Mouse (Mus musculus) skeletal muscle tissue, adult 2 months (tissue): ENCODE measurements around the gene Vwa8.

Experiments used
- DNase-seq: peaks from one replicate; pipeline ENCODE4 v3.0.0-alpha.2; 2012; ENCODE audit warnings: low read depth, low spot score

The Vwa8 gene

GRCm38 (mm10) chr14:79139918-79140825, 291.3 kb downstream of the Vwa8 start:
- DNase-seq: peak; percentile 65

- DNase-seq: peak; percentile 74
These were observed 292.0 kb downstream of the Vwa8 start for GRCm38 (mm10) chr14:79140826-79141219.

DNA sequence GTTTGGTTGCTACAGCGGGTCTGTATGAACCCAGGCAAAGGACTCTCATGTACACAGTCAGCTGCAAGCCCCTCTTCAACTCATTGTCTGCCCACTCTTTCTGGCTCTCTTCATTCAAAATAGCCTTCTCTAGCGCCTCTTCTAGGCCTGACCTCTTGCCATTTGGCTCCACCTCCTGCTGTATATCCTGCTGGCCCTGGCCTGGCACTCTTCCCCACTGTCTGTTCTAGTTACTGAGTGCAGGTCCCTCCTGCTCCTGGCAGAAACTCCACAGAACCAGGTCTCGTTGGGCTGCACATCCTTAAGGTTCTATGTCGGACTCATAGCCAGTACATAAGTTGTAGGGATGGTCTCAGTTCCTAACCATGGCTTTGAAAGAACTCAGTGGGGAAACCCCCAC, 293.5 kb downstream of the Vwa8 start:
- DNase-seq: no peak

DNA sequence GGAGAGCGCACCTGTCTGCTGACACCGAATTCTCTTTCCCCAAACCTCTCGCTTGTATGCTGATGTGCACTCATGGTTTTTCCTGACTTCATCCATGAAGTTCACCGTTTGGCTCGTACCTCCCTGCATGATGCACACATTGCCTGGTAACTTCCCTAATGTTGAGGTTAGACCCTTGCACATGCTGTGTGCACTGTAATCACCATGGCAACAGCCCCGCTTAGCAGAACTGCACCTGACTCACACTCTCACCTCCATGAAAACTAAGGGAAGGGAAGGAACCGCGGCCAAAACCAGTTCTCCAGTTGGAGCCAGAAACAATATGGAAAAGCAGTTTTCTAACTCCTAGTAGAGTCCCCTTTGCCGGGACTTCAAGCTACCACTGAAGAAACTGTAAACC, 294.8 kb downstream of the Vwa8 start:
- no peak for DNase-seq

- DNase-seq: no peak
These were observed 295.7 kb downstream of the Vwa8 start for GRCm38 (mm10) chr14:79144278-79145224.

DNA sequence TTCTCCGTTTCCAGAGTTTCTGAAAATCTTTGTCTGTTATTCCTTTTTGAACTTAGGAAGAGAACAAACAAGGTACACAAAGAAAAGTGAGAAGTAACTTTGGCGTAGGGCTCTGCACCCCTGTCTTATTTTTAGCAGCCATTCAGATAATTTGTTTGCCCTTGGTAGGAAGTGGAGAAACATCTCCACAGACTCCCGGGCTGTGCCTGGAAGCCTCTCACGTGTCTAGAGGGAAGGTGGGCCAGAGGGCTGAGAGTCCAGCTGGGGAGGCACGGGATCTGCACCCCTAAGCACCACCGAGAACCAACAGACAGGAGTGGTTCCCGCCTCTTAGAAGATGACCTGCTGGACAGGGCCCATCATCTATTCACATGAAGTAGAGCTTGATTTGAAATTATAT, 302.9 kb downstream of the Vwa8 start:
- no peak for DNase-seq

DNA sequence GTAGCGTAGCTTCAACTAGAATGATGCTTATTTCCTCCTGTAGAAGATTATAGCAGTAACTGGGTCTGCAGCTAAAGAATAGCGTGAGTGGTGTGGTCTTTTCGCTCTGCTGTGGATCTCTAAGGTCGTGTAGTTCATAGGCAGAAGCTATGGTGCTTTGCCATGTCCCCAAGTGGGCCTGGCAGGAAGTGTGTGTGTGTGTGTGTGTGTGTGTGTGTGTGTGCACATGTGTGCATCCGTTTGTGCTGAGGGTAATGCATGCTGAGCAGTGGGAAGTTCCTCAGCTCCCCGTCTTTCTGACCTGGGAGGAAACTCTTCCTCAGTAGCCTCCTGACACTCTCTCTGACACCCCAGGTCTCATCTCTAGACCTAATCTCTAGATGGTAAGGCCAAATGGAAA, 305.0 kb downstream of the Vwa8 start:
- no peak for DNase-seq

- DNase-seq: no peak
These were observed 306.1 kb downstream of the Vwa8 start for GRCm38 (mm10) chr14:79154961-79155360.

DNA sequence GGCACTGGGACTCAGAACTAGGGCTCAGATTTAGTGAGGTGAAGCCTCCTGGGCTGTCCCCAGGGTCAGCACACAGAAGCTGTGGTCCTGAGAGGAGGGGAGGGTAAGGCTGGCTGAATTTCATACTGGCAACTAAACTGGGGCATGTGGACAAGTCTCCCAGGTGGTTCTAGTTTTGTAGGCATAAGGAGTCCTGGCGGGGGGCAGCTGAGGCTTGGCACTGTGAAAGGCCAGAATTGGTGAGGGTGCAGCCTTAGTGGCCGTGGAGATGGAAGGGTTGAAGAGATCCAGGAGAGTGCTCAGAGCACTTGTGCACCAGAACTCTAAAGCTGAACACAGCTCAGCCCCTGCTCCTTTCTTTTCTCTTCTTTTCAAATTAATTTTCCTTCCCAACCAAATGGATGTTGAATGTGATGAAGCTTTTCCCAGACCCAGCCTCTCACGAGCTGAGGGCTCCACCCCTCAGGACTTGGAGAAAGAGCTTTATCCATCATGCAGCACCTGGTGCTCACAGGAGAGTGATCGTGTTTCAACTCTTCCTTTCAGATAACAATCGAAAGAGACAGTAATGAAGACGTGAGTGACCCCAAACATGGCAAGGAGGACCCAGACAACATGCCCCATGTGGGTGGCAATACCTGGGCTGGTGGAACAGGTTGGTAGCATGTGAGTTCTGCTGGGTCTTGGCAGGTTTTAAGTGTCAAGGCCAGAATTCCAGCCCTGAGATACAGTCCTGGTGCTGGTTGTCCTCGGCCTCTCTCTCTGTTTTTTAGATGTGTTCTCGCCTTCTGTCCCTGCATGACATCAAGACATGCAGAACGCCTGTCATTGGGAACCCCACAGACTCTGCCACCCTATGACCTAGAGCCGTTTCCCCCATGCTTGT, 307.9 kb downstream of the Vwa8 start:
- DNase-seq: no peak

- peak; percentile 58 for DNase-seq
These were observed 308.8 kb downstream of the Vwa8 start for GRCm38 (mm10) chr14:79157451-79158218.

DNA sequence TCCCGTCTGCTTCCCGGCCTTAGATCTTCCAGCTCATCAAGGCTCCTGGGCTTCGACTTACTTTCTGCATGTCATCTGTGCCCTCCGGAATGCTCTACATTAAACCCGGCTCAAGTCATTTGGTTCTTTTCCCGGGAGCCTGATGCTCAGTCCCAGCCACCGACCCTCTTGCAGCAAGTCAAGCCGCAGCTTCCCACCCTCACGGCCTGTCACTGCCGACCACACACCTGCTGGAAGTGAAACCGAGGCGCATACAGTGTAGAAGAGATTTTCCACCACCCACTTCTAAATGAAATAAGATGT, 309.3 kb downstream of the Vwa8 start:
- no peak for DNase-seq

- DNase-seq: no peak
These were observed 309.9 kb downstream of the Vwa8 start for GRCm38 (mm10) chr14:79158673-79159200.

GRCm38 (mm10) chr14:79159451-79159850, 310.6 kb downstream of the Vwa8 start:
- DNase-seq: no peak

DNA sequence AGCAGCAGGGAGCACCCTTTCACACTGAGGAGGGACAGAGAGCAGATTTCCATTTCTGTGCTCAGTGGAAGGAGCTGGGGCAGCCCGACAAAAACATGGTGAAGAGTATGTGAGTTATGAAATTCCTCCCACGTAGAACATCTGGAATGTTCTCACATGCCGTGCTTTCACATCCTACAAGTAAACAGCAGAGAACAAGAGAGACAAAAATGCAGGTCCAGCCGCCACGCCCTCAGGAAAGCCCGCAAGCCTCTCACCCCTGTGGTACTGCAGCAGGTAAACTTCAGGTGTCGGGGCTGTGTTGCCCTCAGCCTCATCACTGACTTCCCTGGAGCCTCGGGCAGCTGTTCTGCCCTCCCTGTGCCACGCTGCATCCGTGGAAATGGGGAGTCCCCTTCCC, 311.6 kb downstream of the Vwa8 start:
- DNase-seq: no peak

DNA sequence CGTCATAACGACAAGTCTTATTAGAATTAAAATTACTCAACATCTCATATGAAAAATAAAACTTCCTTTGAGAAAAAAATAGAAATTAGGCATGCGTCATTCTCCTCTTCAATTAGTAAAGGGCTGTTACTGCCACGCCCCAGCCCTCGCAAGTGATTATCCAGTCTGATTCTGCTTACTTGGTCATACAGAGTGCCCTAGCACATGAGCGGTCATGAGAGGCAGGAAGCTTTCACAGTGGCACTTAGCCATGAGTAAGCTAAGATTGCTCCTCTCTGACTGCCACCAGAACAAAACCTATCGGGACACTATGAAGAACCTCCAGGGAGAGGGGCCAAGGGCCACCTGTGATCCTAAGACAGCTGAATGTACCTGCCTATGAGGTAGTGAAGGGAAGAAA, 312.1 kb downstream of the Vwa8 start:
- no peak for DNase-seq

DNA sequence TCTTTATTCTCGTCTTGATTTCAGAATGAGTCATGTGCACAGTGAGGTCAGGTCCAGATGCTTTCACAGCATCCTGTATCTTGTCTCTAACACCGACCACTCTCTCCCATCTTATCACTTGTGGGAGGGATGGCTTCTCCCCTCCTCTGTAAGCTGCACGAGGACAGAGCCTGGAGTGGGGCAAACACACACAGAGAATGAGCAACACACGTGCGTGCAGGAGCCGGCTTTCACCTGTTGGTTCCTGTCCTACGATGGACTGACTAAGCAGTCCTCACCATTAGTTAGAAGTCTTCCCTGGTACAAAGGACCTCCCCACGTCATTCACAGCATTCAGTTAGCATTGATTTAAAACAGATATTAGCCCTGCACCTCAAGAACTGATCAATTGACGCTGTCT, 312.9 kb downstream of the Vwa8 start:
- no peak for DNase-seq

DNA sequence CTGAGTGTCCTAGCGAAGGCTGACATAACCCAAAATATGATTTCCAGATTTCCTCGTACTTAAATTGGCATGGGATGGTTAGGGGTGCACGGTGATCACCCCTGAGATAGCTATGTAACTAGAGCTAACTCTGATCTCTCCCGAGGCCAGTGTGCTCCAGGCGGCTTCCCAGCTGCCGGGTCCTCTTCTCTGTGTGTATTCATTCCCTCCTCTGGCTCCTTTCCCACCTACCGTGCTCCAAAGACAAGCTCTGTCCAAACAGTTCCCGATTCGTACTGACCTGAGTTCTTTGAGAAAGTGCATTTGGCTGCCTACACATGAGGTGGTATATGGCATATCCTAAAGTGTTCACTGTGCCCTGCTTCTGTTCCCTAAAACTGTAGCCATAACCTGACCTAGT, 313.8 kb downstream of the Vwa8 start:
- no peak for DNase-seq

- no peak for DNase-seq
These were observed 315.5 kb downstream of the Vwa8 start for GRCm38 (mm10) chr14:79164334-79164733.

GRCm38 (mm10) chr14:79164925-79165324, 316.1 kb downstream of the Vwa8 start:
- no peak for DNase-seq

GRCm38 (mm10) chr14:79174526-79174925, 325.7 kb downstream of the Vwa8 start:
- no peak for DNase-seq

GRCm38 (mm10) chr14:79177754-79178153, 328.9 kb downstream of the Vwa8 start:
- DNase-seq: no peak
